Mouse (Mus musculus) embryonic fibroblast, embryonic 13.5 days (primary cell): ENCODE measurements around the gene Zcchc7. TPM values are rescaled to one million over a fixed set of nuclear protein-coding genes. Genes with fewer than 3 reads are reported as not detected.
"Not testable (repeated sequence)": the region's sequence is repeated elsewhere in the genome, so short reads cannot be mapped to it uniquely, and the experiment has no call there.

Experiments
- H3K27ac ChIP-seq: 2 replicates; pipeline ENCODE4 v1.5.1; 2012; ENCODE audit warnings: low read length, control low read depth, inconsistent platforms; ENCODE audit not compliant: insufficient read depth
- H3K4me1 ChIP-seq: 2 replicates; pipeline ENCODE4 v1.6.1; 2011; ENCODE audit warnings: low read length; ENCODE audit not compliant: control insufficient read depth, insufficient read depth
- H3K4me3 ChIP-seq: 2 replicates; pipeline ENCODE4 v1.5.1; 2011; ENCODE audit warnings: mild to moderate bottlenecking, control low read depth, low read length; ENCODE audit not compliant: insufficient read depth
- CTCF ChIP-seq: IDR thresholded peaks from 2 replicates; pipeline ENCODE4 v1.5.1; 2011; ENCODE audit warnings: mild to moderate bottlenecking, control low read depth, low read length, moderate library complexity, borderline replicate concordance; ENCODE audit not compliant: insufficient read depth
- POLR2A ChIP-seq: IDR thresholded peaks from 2 replicates; pipeline ENCODE4 v1.6.1; 2011; ENCODE audit warnings: low read depth, mild to moderate bottlenecking, control low read depth, low read length, moderate library complexity
- polyA plus RNA-seq: library from polyadenylated mRNA; stranded (reverse); fragments of >200 nt; gene quantifications from 2 replicates; pipeline ENCODE4 v1.2.4, GENCODE M21; 2011; ENCODE audit warnings: low read depth; ENCODE audit not compliant: missing spikeins, insufficient read length

Gene Zcchc7
- polyA plus RNA-seq, 1 experiment, result 45.0 TPM

GRCm38 (mm10) chr4:44930406-44930805 lies 174.7 kb downstream of the Zcchc7 start:
- Histone ChIP-seq H3K4me3 (no peak overlapping the region), H3K4me1 (no peaks in the 10 kb centered on the region), H3K27ac (no peak overlapping the region)
- no peak for TF ChIP-seq POLR2A
- no peak for TF ChIP-seq CTCF

DNA sequence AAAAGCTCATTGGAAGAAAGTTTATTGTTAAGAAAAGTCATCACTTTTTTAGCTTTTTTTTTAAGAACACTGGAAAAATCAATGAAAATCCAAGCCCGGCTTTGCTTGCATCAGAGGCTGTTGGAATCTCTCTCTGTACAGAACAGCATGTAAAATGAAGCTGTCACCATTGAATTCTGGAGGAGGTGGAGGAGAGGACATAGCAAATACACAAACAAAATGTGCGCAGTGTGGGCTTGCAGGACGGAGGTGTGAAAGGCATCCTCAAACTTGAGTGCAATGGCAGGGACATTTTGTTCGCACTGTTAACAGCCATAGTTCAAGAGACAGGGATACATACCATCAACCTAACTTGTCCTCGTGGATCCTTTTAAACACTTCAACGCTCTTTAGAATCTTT lies 176.1 kb downstream of the Zcchc7 start:
- no peak overlapping the region for H3K27ac ChIP-seq

DNA sequence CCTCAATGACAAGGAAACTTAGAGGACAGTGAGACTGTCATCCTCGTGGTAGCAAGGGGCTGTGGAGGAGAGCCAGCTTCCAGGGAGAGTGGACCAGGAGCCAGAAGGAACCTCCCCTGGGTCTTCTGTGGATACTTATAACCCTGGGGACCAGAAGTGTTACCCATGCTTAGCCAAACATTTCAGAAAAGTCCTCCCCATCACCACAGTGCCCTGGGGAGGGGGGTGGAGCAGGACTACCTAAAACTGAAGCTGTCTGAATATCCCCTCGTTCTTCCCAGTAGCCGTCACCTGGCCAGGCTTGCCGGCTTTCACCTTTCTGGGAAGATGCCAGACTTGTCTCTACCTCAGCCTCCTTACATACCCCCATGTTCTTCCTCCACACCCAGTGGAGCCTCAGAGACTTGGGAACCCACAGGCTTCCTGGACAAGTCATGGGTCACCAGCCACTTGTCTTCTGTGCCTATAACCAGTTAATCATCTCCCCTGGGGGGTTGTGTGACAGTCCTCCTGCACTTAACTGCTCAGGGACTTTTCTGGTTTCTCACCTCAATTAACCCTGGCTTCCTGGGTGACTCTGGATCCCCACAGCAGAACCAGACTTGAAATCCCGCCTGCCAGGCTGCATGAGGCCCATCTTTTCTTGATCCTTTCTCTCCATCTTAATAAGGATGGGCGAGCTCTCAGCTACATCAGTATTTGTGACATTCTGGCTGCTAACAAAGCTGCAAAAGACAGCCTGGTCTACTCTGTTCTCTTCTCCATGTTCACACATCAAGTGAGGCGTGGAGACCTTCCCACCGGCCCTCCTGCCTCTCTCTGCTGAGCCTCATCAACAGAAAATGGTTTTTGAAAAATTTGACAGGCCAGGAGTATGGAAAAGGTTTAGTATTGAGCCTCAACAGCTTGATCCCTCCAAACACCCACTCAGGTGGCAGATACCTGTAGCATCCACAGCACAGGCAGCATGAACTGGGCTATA lies 183.0 kb downstream of the Zcchc7 start:
- TF ChIP-seq CTCF (no peak), POLR2A (no peak)
- Histone ChIP-seq H3K27ac (no peak overlapping the region), H3K4me1 (no peaks in the 10 kb centered on the region), H3K4me3 (no peak overlapping the region)

More for the DNA sequence above, 176.1 kb downstream of the Zcchc7 start:
- no peak for TF ChIP-seq CTCF
- TF ChIP-seq POLR2A, result no peak
- Histone ChIP-seq H3K4me3 (no peak overlapping the region), H3K4me1 (no peaks in the 10 kb centered on the region)

DNA sequence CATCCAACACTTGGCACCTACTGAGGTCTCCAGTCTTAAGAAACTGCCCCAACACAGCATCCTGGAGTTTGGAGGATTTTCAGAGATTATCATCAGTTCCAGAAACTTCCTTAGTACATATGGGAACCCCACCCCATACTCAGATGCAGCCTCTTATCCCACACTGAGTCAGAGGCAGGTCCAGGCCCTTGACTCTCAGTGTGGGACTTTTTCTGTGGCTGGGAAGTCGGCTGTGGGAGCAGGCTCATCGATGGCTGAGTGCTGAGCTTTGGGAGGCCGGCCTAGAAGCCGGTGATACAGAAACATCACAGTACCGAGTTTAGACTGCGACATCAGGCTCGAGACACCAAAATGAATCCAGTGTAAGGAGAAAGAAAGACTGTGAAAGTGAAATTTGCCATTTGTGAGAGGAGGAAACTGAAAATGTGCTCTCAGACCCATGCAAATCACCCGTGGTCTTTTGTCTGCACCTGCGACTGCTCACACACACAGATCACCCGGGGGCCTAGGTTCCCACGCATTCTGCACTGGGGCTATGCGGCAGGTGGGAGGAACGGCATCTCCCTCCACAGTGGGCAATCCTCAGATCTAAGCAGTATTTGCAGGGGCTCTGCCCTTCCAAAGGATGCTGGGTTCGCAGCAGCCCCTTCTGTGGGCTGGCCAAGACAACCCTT lies 184.0 kb downstream of the Zcchc7 start:
- Histone ChIP-seq H3K27ac (no peak overlapping the region), H3K4me3 (no peak overlapping the region), H3K4me1 (no peaks in the 10 kb centered on the region)
- TF ChIP-seq CTCF (no peak), POLR2A (no peak)

- TF ChIP-seq CTCF (no peak), POLR2A (no peak)
- no peak overlapping the region for H3K27ac ChIP-seq
- H3K4me1 ChIP-seq, result no peaks in the 10 kb centered on the region
- no peak overlapping the region for H3K4me3 ChIP-seq
Measured at GRCm38 (mm10) chr4:44940286-44940685, 184.6 kb downstream of the Zcchc7 start.

GRCm38 (mm10) chr4:44942237-44942636 lies 186.6 kb downstream of the Zcchc7 start:
- Histone ChIP-seq H3K27ac (no peak overlapping the region), H3K4me3 (no peak overlapping the region), H3K4me1 (no peaks in the 10 kb centered on the region)
- no peak for TF ChIP-seq CTCF
- TF ChIP-seq POLR2A, result no peak

- no peaks in the 10 kb centered on the region for H3K4me1 ChIP-seq
- no peak overlapping the region for H3K4me3 ChIP-seq
- no peak overlapping the region for H3K27ac ChIP-seq
- TF ChIP-seq CTCF (no peak), POLR2A (no peak)
Measured at GRCm38 (mm10) chr4:44943480-44943879, 187.8 kb downstream of the Zcchc7 start.

DNA sequence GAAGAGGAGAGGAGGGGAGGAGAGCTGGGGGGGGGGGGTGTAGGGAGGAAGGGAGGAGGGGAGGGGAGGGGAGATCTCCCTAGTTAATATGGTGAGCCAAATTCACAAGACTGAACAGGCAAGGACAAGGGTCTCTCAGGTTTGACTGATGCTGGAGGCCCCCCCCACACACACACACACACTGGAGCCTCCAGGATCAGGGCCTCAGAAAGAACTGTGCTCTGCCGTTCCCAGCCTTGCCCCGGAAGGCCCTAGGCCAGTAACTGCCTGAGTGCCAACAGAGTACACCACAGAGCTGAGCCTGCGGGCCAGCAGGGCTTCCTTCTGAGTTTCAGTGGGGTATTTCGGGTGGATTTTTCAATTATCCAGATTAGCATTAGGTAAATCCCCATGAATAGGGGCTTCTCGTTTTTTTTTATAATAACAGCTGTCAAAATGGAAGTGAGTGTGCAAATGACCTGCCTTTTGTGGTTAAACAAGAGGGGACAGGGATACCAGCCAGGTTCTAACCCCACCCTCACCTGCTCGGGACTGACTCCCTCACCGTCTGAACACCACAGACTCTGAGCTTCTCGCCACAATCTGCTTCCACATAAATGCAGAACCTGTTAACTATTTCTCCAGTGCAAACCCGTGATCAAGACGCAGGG lies 188.9 kb downstream of the Zcchc7 start:
- Histone ChIP-seq H3K4me3 (no peak overlapping the region), H3K27ac (no peak overlapping the region), H3K4me1 (no peaks in the 10 kb centered on the region)
- no peak for TF ChIP-seq CTCF
- no peak for TF ChIP-seq POLR2A

DNA sequence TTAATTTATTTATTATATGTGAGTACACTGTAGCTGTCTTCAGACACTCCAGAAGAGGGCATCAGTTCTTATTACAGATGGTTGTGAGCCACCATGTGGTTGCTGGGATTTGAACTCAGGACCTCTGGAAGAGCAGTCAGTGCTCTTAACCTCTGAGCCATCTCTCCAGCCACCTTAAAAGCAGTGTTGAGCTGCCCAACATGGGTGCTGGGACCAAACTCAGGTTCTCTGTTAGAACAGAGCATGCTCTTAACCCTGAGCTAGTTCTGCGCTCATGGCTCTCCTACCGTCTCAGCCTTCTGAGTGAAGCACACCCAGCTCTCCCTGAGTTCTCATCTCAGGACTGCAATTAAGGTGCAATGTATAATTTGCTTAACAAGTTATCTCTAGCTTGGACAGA lies 190.4 kb downstream of the Zcchc7 start:
- H3K4me1 ChIP-seq, H3K4me3 ChIP-seq, H3K27ac ChIP-seq: not testable (repeated sequence)

- Histone ChIP-seq H3K4me1 (no peaks in the 10 kb centered on the region), H3K27ac (no peak overlapping the region), H3K4me3 (no peak overlapping the region)
- TF ChIP-seq POLR2A, result no peak
- no peak for TF ChIP-seq CTCF
Measured at GRCm38 (mm10) chr4:44947464-44947863, 191.8 kb downstream of the Zcchc7 start.
